8 mouse cellular contexts compared by ENCODE assay signal in the genomic region with DNA sequence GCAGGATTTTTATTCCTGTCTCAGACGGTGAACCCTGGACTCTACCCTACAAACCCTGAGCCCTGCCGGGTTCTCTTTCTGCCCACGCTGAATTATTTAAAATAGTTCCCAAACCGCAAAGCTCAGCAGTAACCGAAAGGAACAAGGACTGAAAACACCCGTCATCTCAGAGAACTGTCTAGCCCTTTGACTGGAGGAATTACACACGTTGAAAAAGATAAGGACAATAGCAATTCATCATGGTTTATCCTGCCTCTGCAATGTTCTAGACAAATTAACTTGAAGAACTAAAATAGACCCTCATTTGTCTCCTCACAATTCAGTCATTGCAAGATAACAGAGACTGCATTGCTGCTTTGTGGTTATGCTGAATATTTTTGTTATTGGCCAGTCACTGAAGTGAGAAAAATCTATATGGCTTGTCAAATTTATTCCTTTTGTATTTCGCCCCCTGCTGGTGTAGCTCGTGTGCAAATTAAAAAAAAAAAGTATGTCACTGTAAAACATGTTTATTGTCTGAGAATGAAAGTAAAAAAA. TPM values are rescaled to one million over a fixed set of nuclear protein-coding genes. Genes with fewer than 3 reads are reported as not detected.
A peak's percentile ranks its signal among the peaks of the same experiment; 100 is the strongest.
DNase-seq lines count a peak whose midpoint lies in the region; ATAC-seq lines count a peak whose summit lies in the region.

No protein-coding gene starts in this region.

- WGBS in intestine, embryonic 16.5 days, result under 1% methylated on average over 9 of the region's 9 CpGs
- WGBS in midbrain, embryonic 10.5 days, result under 1% methylated on average over 9 of the region's 9 CpGs

- peak overlapping the region; percentile 94 for H3K9ac ChIP-seq in intestine, embryonic 16.5 days (ENCODE audit: low read depth, low read length)

- H3K36me3 ChIP-seq in intestine, embryonic 16.5 days (ENCODE audit: control insufficient read depth, insufficient read depth, low read length), result no peaks in the 10 kb centered on the region
- no peaks in the 10 kb centered on the region for H3K36me3 ChIP-seq in midbrain, embryonic 10.5 days

- H3K4me2 ChIP-seq in intestine, embryonic 16.5 days (ENCODE audit: low read depth, low read length), result peak overlapping the region; percentile 56

- peak; percentile 64 for DNase-seq in urinary bladder, postnatal 14 days (ENCODE audit: low spot score)
- DNase-seq in urinary bladder, postnatal 10 days (ENCODE audit: low spot score), result no peak
- DNase-seq in cerebellum, postnatal 36 days, result peak; percentile 53 to 73
- peak; percentile 29 for DNase-seq in gastrocnemius, postnatal 10 days
- DNase-seq in left cerebral cortex, postnatal 36 days (ENCODE audit: low spot score in 2 of 2), result peak; percentile 21 to 43
- peak; percentile 23 for DNase-seq in midbrain, embryonic 10.5 days (ENCODE audit: low spot score)
- DNase-seq in spleen, adult 12 weeks (ENCODE audit: low spot score), result peak; percentile 67

- peak overlapping the region; percentile 99 for H3K4me3 ChIP-seq in intestine, embryonic 16.5 days (ENCODE audit: low read length)
- peak overlapping the region; percentile 96 for H3K4me3 ChIP-seq in midbrain, embryonic 10.5 days

- H3K4me1 ChIP-seq in intestine, embryonic 16.5 days (ENCODE audit: control insufficient read depth, insufficient read depth, low read length), result no peaks in the 10 kb centered on the region
- peaks cover 17% of the 10 kb centered on the region for H3K4me1 ChIP-seq in midbrain, embryonic 10.5 days

- H3K27ac ChIP-seq in intestine, embryonic 16.5 days (ENCODE audit: low read length), result peak overlapping the region; percentile 98
- H3K27ac ChIP-seq in midbrain, embryonic 10.5 days (replicated peaks), result peak overlapping the region; percentile 92

- intact Hi-C loops in left cerebral cortex, postnatal 36 days (cut with DNase I), result loop anchor here (5.0 kb wide), 1 partner anchor 200 kb away; the partner anchor contains the start of gene Sertad2

- no peaks in the 10 kb centered on the region for H3K27me3 ChIP-seq in intestine, embryonic 16.5 days (replicated peaks; ENCODE audit: control insufficient read depth, insufficient read depth, low read length)
- H3K27me3 ChIP-seq in midbrain, embryonic 10.5 days (ENCODE audit: low read depth, poor library complexity, severe bottlenecking), result no peaks in the 10 kb centered on the region

- ATAC-seq in intestine, embryonic 16.5 days, result 0 out of 2 replicates have a peak, but pooled peaks have one; percentile 27

- H3K9me3 ChIP-seq in intestine, embryonic 16.5 days (ENCODE audit: control insufficient read depth, low read length), result no peaks in the 10 kb centered on the region
- H3K9me3 ChIP-seq in midbrain, embryonic 10.5 days (replicated peaks), result no peaks in the 10 kb centered on the region

RNA-seq across cellular contexts. Expression of gene Aftph, which starts 1.0 kb away (rescaled TPM):
- 10 to 100 TPM; 17.9 to 19.6 TPM for total RNA-seq in gastrocnemius, postnatal 10 days (2021)
- 21.2 and 22.6 TPM in 2 replicates for polyA plus RNA-seq in intestine, embryonic 16.5 days (2015; fragmentation: Nextera tagmentation; extraction: Ambion mirVana)
- total RNA-seq in left cerebral cortex, postnatal 36 days (2021), result 10 to 100 TPM; 77.8 to 87.6 TPM
- polyA plus RNA-seq in midbrain, embryonic 10.5 days (2016; fragmentation: Nextera tagmentation; extraction: Ambion mirVana), result 22.1 and 23.9 TPM in 2 replicates
